Mouse (Mus musculus) spleen, postnatal 10 days (tissue): ENCODE results near the gene Rassf10.
"Not testable (repeated sequence)": the region's sequence is repeated elsewhere in the genome, so short reads cannot be mapped to it uniquely, and the experiment has no call there.

Experiments
- DNase-seq, 2 experiments: peaks; one replicate each; pipeline ENCODE4 v3.0.0; 2021 to 2022; ENCODE audit warnings: low spot score in 2 of 2

Gene Rassf10

GRCm38 (mm10) chr7:112953777-112954291 is at the start of gene Rassf10:
Rassf10 (plus strand) TSS chr7:112953962.
- peak in 1 of 2 experiments; percentile 18 for DNase-seq

- no peak for DNase-seq
Measured at GRCm38 (mm10) chr7:112906848-112907247, 46.9 kb upstream of the Rassf10 start.

DNA sequence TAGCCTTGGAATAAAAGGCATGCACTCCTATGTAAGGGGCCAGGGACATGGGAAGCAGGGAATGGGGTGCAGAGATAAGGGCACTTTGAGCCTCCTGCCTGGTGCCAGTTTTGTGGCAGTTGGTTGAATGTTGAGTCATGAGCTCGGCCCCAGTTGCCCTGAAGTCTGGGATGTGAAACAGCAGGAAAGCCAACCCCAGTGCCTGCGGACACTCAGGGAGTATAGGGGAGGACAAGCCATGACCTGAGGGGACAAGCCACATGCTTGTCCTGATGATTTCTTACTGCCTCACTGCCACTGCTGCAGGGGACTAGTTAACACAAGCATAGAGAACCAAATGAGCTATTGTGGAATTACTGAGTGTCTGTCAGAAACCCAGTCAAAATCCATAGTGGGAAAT is 46.3 kb upstream of the Rassf10 start:
- DNase-seq = no peak

- no peak for DNase-seq
Measured at GRCm38 (mm10) chr7:112909164-112909563, 44.6 kb upstream of the Rassf10 start.

- DNase-seq = no peak
Measured at GRCm38 (mm10) chr7:112912969-112913368, 40.8 kb upstream of the Rassf10 start.

- DNase-seq = no peak
Measured at GRCm38 (mm10) chr7:112915571-112915970, 38.2 kb upstream of the Rassf10 start.

GRCm38 (mm10) chr7:112917613-112918278 is 36.0 kb upstream of the Rassf10 start:
- no peak for DNase-seq

DNA sequence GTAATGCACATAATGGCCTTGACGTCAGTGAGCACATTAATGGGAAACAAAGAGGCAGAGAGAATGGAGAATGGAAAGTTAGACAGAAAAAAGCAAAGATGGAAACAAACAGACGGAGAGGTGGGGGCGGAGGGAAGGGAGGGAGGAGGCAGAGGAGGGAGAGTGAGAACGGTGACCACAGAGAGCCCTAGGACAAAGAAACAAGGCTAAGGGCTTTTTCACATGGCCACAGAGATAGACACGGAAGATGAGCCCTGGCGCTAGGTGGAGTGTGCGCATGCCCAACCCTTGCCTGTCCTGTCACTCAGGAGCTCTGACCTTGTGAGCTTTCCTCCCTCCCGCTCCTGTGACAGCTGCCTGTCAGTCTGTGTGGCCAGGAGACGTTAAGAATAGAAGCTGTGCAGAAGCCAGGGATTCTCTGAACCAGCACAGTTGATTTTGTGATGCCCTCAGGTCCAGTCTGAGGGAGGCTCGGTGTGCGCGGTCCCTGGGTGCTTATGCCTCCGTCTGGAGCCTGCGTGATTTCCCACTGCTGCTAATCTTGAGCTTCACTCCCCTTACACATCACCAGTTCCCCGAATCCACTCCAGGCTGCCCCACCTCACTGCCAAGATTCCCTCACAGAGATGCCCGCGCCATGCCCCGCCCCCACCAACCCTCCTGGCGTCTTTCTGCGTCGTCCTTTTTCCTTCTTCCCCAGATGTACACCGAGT is 35.3 kb upstream of the Rassf10 start:
- no peak for DNase-seq

DNA sequence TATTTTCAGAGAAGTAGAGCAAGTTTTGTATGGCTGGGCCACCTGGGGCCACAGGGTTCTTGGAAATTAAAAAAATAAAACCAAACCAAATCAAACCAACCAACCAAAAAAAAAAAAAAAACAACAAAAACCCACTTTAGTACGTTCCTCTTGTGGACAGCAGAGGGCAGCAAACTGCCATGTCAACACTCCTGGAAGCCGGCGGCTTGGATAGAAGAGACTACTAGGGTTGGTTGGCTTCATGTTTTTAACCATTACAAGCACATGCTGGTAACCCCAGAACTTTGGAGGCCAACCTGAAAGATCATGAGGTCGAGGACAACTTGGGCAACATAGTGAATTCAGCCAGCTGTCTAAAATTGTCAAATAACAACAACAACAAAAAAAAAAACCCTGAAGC is 33.9 kb upstream of the Rassf10 start:
- DNase-seq = peak in 1 of 2 experiments; percentile 42

DNA sequence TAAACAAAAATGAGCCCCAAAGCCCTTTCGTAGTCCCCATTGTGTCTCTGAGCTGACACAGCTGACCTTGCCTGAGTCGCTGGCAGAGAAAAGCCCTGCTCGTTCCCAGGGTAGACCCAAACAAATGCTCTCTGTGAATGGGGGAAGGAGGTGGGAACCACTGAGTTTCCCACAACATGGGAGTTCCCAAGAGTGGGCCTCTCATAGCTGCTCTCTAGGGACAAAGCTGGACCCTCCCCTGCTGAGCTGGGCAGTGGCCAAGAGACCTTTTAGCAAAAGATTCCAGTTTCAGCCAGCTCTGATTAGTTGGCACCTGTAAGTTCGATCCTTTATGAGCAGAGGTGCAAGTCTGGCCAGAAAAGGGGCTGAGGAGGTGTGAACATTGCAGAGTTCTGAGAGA is 31.0 kb upstream of the Rassf10 start:
- no peak for DNase-seq

DNA sequence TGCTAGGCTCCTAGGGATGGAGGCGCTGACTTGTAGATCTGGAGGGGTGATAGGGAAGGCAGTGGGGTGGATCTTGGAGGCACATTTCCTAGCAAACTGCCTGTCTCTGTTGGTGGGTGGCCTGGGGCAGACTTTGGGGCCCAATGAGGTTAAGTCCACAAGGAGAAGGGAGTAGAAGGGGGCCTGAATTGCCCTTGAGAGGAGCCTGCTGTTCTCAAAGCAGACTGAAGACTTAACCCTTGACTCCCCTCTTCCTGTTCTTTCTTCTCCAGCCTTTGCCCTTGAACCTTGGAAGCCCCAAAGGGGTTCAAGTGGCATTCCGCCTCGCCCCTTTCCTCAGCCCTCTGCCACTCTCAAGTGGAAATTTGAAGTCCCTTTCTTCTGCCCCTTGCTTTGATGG is 30.1 kb upstream of the Rassf10 start:
- no peak for DNase-seq

GRCm38 (mm10) chr7:112930669-112931068 is 23.1 kb upstream of the Rassf10 start:
- DNase-seq = no peak

DNA sequence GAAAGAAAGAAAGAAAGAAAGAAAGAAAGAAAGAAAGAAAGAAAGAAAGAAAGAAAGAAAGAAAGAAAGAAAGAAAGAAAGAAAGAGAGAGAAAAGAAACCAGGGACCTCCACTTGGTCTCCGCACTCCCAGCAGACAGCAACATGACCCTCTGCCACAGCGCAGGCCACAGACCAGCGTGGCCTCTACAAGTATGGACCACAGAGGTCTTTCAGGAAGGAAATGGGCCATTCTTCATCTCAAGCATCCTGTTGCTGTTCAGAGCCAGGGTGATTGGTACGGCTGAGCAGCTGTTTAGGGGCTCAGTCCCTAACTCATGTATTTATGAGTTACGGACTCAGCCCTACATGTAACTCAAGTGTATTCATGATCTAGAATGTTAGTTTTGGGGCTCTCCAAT is 17.9 kb upstream of the Rassf10 start:
- not testable (repeated sequence) for DNase-seq

GRCm38 (mm10) chr7:112937089-112937488 is 16.7 kb upstream of the Rassf10 start:
- DNase-seq = no peak

- DNase-seq = no peak
Measured at GRCm38 (mm10) chr7:112938959-112939358, 14.8 kb upstream of the Rassf10 start.

GRCm38 (mm10) chr7:112942567-112942966 is 11.2 kb upstream of the Rassf10 start:
- DNase-seq = no peak

DNA sequence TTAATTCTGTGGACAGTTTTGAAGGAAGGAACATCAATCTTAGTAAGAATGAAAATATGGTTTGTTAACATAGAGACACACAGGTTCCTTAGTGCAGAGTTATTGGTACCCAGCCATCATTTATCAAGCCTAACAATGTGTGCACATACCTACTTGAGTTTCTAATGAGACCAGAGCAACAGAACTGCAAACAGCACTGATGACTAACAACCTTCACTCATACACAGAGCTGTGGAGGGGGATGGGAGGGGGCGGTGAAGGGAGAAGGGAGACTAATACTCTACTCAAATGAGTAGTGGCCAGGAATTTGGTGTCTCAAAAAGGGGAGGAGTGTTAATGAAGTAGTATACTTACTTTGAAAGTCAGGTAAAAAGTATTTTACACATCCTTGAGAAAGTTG is 10.7 kb upstream of the Rassf10 start:
- DNase-seq = no peak

GRCm38 (mm10) chr7:112946706-112947105 is 7.1 kb upstream of the Rassf10 start:
- DNase-seq = no peak

DNA sequence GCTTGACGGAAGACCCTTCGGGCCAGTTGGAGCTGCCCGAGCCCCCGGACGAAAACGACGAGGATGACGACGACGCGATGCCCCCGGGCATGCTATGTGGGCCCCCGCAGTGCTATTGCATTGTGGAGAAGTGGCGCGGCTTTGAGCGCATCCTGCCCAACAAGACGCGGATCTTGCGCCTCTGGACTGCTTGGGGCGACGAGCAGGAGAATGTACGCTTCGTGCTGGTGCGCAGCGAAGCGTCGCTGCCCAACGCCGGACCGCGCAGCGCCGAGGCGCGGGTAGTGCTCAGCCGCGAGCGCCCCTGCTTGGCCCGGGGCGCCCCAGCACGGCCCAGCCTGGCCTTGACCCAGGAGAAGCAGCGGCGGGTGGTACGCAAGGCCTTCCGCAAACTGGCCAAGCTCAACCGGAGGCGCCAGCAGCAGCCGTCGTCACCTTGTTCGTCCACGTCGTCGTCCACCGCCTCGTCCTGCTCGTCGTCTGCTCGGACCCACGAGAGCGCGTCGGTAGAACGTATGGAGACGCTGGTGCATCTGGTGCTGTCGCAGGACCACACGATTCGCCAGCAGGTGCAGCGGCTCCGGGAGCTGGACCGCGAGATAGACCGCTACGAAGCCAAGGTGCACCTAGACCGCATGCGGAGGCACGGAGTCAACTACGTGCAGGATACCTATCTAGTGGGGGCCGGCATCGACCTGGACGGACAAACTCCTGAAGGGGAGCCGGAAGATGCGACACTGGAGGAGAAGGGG is 765 bp downstream of the Rassf10 start:
- peak in 1 of 2 experiments; percentile 13 for DNase-seq

DNA sequence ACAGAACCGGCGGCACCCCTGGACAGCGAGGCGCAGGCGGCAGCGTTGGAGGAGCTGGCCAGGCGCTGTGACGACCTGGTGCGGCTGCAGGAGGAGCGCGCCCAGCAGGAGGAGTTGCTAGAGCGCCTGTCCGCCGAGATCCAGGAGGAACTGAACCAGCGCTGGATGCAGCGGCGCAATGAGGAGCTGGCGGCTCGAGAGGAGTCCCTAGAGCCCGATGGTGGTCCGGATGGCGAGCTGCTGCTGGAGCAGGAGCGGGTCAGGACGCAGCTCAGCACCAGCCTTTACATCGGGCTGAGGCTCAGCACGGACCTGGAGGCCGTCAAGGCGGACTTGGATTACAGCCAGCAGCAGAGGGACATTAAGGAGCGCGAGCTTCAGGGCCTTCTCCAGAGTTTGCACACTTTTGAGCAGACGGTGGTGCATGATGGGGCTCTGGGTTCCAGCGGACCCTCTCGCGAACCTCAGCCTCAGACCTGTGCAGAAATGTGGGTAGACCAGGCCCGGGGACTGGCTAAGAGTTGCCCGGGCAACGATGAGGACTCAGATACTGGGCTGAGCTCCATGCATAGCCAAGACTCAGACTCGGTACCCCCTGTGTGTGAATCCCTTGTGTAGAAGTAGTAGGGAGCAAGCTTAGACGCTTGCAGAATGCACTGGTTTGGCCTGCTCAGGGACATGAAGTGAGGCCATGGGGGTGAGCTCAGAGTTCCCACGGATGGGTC is 1.5 kb downstream of the Rassf10 start:
- peak in 1 of 2 experiments; percentile 14 for DNase-seq

DNA sequence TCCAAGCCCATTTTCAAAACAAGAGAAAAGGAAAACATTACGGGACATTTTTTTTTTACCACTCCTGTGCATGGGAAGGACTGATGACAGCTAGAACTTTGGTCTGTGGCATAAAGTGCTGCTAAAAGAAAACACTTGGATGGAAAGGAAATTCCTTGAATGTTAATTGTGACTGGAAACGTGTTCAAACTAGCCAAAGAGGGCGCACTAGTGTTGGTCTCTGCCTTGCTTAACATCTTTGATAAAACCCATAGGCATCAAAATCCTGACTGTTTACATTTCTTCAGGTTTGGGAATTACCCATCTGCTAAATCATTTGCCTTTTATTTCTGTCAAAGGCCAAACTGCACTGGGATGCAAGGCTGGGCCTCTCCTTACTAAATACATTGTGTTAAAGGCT is 2.2 kb downstream of the Rassf10 start:
- no peak for DNase-seq

DNA sequence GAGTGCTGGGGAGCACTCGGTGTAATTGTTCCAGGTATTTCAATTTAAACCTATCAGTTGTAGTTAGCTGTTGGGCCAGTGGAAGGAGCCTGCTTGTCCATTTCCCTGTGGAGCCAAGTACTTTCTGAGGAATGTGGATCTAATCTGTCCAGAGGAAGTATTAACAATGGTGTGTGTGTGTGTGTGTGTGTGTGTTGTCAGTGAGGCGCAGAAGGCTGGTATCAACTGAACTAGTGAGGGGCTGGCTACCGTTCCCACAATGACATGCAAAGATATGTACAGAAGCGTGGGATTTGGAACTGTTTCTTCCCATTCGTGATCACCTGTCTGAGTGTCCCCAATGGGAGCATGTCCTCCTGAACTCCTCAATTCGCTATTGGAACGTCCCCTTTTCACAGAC is 3.2 kb downstream of the Rassf10 start:
- DNase-seq = no peak
